Mouse (Mus musculus): ENCODE measurements around the gene Slc22a4. TPM values are rescaled to one million over a fixed set of nuclear protein-coding genes. Genes with fewer than 3 reads are reported as not detected.

The Slc22a4 gene
- total RNA-seq (2023; ENCODE audit: inconsistent age), result 0.30 TPM in 1 of 4 replicates, not detected in the others

DNA sequence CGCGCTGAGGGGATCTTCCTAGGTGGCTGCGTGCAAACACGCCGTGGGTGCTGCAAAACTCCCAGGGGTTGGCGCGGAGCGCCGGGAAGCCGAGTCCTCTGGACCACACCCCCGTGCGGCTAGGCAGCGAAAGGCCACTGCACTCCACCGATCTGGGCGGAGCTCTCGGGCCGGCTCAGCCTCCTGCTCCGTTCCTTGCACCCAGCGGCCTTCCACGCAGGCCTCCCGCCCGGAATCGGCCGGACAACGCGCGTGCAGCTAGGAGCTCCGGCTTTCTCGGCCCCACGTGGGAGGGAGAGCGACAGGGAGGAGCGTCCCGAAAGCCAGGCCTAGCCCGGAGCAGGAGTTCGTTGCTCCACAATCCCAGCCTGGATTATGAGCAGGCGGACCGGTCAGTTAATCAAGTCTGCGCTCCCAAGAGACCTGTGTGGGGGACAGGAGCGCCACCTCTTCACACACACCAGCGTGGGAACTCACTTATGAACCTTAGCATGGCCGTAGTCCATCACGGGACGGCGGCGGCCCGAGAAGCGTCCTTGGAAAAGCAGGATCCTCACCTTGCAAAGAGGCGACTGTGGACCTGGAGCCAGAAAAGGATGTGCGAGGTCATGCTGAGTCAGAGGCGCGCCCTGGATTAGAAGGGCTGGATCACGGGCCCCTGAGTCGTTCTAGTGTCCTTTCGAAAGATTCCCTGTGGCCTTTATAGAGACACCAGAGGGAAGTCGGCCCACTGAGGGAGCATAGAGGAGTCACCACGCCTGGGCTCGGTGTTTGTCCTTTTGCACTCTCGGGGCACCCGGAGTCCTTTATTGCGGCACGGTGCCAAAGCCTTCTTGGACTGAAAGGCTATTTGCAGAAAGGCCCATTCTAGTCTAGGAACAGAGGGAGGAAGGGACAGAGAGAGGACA, at the start of gene Slc22a4:
Gene Slc22a4, minus strand, starts transcription at position 47 of the 908 bp plus-strand sequence.

DNA sequence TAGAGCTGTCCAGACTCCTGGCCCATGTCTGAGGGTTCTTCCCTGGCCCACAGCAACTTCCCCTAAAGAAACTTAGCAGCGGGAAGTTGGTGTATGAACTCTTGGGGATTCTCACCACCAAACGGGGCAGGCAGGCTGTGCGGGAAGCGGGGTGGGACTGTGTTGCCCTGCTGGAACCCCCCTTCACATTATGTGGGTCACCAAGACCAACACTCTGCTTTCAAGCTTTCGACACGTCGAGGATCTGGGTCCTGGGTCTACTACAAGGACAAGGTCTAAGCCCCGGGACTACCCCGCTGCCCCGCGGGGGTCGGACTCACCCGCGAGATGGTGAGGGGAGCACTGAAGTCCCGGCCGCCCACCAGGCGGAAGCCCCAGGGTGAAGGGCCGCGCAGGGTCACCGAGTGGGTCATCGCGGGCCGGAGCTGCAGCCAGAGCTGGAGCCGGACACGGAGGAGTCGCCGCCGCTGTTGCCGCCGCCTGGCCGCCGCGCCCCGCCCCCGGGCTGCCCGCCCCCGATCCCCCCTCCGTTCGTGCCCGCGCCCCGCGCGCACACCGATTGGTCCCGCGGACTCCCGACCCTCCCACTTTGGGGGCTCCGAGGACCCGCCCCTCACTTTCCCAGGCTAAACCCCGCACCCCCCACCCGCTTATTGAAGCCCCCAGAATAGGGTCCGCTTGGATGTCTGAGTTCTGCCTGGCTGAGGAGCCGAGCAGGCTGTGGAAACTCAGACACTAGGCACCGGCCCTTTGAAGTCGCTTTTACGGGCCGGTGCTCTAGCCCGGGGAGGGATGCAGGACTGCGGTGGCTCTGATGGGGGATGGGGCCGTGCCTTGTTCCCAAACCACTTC, 40.9 kb upstream of the Slc22a4 start, which contains the start of gene Pdlim4:
Gene Pdlim4, minus strand, starts transcription at position 495 of the 852 bp plus-strand sequence.

DNA sequence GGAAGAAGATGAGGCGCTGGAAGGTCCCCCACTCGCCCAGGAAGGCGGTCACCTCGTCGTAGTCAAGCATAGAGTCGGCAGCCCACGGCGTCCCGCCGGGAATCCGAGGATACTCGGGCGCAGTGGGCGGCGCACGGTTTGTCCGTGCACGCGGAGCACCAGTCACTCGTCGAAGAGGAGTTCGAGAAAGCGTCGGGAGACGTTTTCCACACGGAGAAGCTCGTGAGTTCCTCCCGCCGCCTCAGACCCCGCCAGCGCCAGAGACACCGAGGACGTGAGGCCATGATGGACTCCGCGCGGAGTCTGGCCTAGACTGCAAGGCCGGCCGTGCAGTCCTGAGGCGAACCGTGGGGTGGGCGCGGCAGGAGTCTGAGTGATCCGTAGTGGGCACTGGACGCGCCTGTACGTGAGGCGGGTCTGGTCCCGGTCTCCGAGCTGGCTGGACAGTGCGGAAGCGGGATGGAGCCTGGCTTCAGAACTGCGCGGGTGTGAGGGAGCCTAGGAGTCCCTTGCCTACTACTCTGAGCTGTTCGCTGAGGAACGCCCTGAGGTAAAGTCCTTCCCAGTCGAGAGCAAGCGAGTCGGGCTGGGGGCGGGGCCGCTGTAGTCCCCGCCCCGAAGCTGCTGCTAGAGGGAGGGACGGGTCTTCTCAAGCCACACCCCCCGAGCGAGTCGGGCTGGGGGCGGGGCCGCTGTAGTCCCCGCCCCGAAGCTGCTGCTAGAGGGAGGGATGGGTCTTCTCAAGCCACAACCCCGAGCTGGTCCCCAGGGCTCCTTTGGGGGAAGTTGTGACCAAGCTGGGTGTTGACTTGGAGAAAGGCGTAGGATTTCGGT, 47.9 kb downstream of the Slc22a4 start, which contains the start of gene Slc22a21:
Gene Slc22a21, minus strand, starts transcription at position 545 of the 834 bp plus-strand sequence.

Other genes with a start within 250 kb of the Slc22a4 start
- gene Gm12216, start 168.8 kb downstream of the Slc22a4 start, total RNA-seq (2023; ENCODE audit: inconsistent age), result 4.3 to 6.7 TPM (median 5.4 TPM) in 4 replicates
- 12.9 to 14.9 TPM (median 14.5 TPM) in 4 replicates for gene Slc22a5, start 136.4 kb downstream of the Slc22a4 start, total RNA-seq (2023; ENCODE audit: inconsistent age)
- gene Slc22a21, start 47.8 kb downstream of the Slc22a4 start, total RNA-seq (2023; ENCODE audit: inconsistent age), result 0.69 to 1.2 TPM (median 1.1 TPM) in 4 replicates
- gene Pdlim4, start 40.9 kb upstream of the Slc22a4 start, total RNA-seq (2023; ENCODE audit: inconsistent age), result 0.57 TPM in 1 of 4 replicates, not detected in the others
- gene P4ha2, start 72.0 kb upstream of the Slc22a4 start, total RNA-seq (2023; ENCODE audit: inconsistent age), result not detected in 4 replicates
- gene Csf2, start 221.6 kb upstream of the Slc22a4 start, total RNA-seq (2023; ENCODE audit: inconsistent age), result not detected in 4 replicates
- gene Il3, start 239.2 kb upstream of the Slc22a4 start, total RNA-seq (2023; ENCODE audit: inconsistent age), result not detected in 4 replicates